Mouse (Mus musculus): ENCODE measurements around the gene Ythdf1.

- TF ChIP-seq CTCF (IDR thresholded peaks at IDR 0.05; ENCODE audit: low read depth), result no peak
- no peak for TF ChIP-seq EP300 (IDR thresholded peaks at IDR 0.05; ENCODE audit: low read depth)
Observed at GRCm38 (mm10) chr2:180915886-180916433, 4.8 kb downstream of the Ythdf1 start.
